Mouse (Mus musculus): ENCODE data around the gene Ptprs.

DNA sequence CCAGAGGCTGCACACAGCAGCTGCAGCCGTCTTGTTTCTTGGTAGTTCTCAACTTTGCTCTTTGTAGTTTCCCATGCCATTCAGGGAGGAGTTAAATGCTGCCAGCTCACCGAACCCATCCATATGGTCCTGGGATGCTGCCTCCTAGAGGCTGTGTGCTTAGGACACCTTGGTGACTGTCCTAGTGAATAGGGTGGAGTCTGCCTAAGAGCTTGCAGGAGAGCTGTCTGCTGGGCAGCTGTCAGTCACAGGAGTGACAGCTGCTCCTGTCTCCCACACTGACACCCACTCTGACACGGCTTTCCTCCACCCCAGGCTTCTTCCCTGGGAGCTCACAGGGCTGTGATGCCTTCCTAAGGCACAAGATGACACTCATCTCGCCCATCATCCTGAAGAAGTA is 104.2 kb downstream of the Ptprs start:
- no peak for TF ChIP-seq POLR2A (IDR thresholded peaks at IDR 0.05; ENCODE audit: insufficient read depth, low read depth, low read length)
- TF ChIP-seq CTCF (IDR thresholded peaks at IDR 0.05; ENCODE audit: insufficient read depth, low read depth, low read length): no peak

Measured in olfactory bulb, adult 2 months (tissue).